Mouse (Mus musculus) midbrain, embryonic 11.5 days (tissue): Measurements from ENCODE around the gene Ercc6l. TPM values are rescaled to one million over a fixed set of nuclear protein-coding genes. Genes with fewer than 3 reads are reported as not detected.
A peak's percentile ranks its signal among the peaks of the same experiment; 100 is the strongest.

Experiments
- ATAC-seq: fragments of 200-750 bp; cut with Nextera tagmentation; 2 replicates; pipeline ENCODE4 v1.8.0; 2017; ENCODE audit warnings: moderate TSS enrichment, moderate library complexity; ENCODE audit not compliant: low FRiP score
- DNase-seq: peaks from one replicate; pipeline ENCODE4 v3.0.0; 2015; ENCODE audit warnings: low spot score; ENCODE audit errors: missing footprints
- H3K27ac ChIP-seq: fragments of 300-500 bp; sonication (generic); 2 replicates; pipeline ENCODE4 v1.5.1; 2014; ENCODE audit warnings: low read depth, low read length
- H3K27me3 ChIP-seq: fragments of 300-500 bp; sonication (generic); 2 replicates; pipeline ENCODE4 v1.6.1; 2014; ENCODE audit warnings: mild to moderate bottlenecking, low read length, moderate library complexity, mixed read lengths; ENCODE audit not compliant: control insufficient read depth, insufficient read depth
- H3K36me3 ChIP-seq: fragments of 300-500 bp; sonication (generic); 2 replicates; pipeline ENCODE4 v1.6.1; 2014; ENCODE audit warnings: mild to moderate bottlenecking, low read length, moderate library complexity, mixed read lengths; ENCODE audit not compliant: control insufficient read depth, insufficient read depth
- H3K4me1 ChIP-seq: fragments of 300-500 bp; sonication (generic); 2 replicates; pipeline ENCODE4 v1.6.1; 2014; ENCODE audit warnings: low read length; ENCODE audit not compliant: control insufficient read depth, insufficient read depth
- H3K4me2 ChIP-seq: fragments of 300-500 bp; sonication (generic); 2 replicates; pipeline ENCODE4 v1.6.1; 2014; ENCODE audit warnings: mild to moderate bottlenecking, moderate library complexity
- H3K4me3 ChIP-seq: fragments of 300-500 bp; sonication (generic); 2 replicates; pipeline ENCODE4 v1.5.1; 2014; ENCODE audit warnings: low read depth, low read length
- H3K9ac ChIP-seq: fragments of 300-500 bp; sonication (generic); 2 replicates; pipeline ENCODE4 v1.6.1; 2014; ENCODE audit warnings: low read length
- H3K9me3 ChIP-seq: fragments of 300-500 bp; sonication (generic); 2 replicates; pipeline ENCODE4 v1.6.1; 2016; ENCODE audit warnings: low read length; ENCODE audit not compliant: control insufficient read depth
- WGBS: fragments of 180-500 bp; shearing (Covaris S2); extraction: QIAGEN DNeasy Blood & Tissue Kit; methylation state at CpG from one replicate; pipeline ENCODE4 v1.1.7; 2014; 5-methylcytosine and 5-hydroxymethylcytosine counted together
- polyA plus RNA-seq: library from polyadenylated mRNA; unstranded; fragments of >200 nt; fragmentation: Nextera tagmentation; extraction: Ambion mirVana; gene quantifications from 2 replicates; pipeline ENCODE4 v1.2.1, GENCODE M21; 2014

The Ercc6l gene
- polyA plus RNA-seq, 1 experiment from 2014 or later = 19.9 TPM

DNA sequence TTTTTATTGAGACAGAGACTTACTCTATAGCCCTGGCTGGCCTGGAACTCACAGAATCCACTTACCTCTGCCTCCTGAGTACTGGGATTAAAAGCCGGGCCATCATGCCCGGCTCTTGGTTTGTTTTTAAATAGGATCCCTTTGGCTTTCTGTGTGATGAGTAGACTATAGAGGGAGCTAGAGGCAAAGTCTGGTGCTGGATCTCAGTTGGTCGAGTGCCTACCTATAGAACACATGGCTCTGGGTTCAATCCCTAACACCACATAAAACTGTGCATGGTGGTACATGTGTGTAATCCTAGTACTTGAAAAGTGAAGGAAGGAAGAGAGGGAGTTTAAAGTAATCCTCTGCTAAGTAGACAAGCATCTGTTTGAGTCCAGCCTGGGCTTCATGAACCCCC lies 13.2 kb upstream of the Ercc6l start:
- no peak for DNase-seq
- H3K27me3 ChIP-seq = no peaks in the 10 kb centered on the region

DNA sequence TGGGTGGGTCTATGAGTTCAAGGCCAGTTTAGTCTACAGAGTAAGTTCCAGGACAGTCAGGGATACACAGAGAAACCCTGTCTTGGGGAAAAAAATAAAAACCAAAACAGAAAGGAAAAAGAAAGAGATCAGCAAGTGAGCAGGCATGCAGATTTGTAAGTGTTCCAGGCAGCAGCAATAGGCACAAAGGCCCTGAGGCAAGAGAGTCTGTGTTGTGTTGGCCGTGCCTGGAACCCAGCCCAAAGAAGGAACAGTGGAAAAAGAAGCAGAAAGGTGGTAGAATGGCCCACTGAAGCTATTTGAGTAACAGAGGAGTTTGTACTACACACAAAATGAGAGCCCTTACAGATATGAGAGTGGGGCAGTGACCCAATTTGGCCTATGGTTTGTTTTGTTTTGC lies 12.8 kb upstream of the Ercc6l start:
- no peak for ATAC-seq
- H3K27me3 ChIP-seq = no peaks in the 10 kb centered on the region
- H3K27ac ChIP-seq = no peak overlapping the region
- H3K9ac ChIP-seq = no peak overlapping the region
- no peaks in the 10 kb centered on the region for H3K36me3 ChIP-seq
- WGBS = 52% methylated on average over 1 of the region's 1 CpGs
- H3K4me3 ChIP-seq = no peak overlapping the region
- H3K9me3 ChIP-seq = no peaks in the 10 kb centered on the region
- H3K4me2 ChIP-seq = no peak overlapping the region
- H3K4me1 ChIP-seq = peaks cover 4% of the 10 kb centered on the region
- DNase-seq = no peak

More for the DNA sequence above, 13.2 kb upstream of the Ercc6l start:
- no peak for ATAC-seq
- Histone ChIP-seq H3K27ac (no peak overlapping the region), H3K4me3 (no peak overlapping the region), H3K4me1 (peaks cover 4% of the 10 kb centered on the region), H3K4me2 (no peak overlapping the region), H3K36me3 (no peaks in the 10 kb centered on the region), H3K9me3 (no peaks in the 10 kb centered on the region), H3K9ac (no peak overlapping the region)
- 36% methylated on average over 3 of the region's 3 CpGs for WGBS

DNA sequence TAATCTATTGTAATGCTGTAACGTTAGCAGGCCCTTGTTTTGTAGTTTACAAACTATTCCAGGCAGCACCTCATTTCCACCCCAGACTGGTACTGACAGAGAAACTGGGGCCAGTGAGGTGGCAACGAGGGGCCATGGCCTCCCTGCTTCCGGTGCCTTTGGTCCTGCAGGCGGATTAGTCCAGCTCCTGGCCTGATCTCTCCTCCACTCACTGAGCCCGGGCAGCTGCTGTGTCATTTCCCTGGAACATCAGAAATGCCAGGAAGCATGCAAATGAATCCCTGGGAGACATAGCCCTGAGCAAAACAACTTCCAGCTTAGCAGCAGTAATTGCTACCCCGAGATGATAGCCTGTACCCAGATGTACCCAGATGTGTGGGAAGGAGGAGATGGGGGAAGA lies 10.1 kb upstream of the Ercc6l start:
- Histone ChIP-seq H3K9me3 (no peaks in the 10 kb centered on the region), H3K27ac (no peak overlapping the region; the same call in 1 of the 2 replicates), H3K4me1 (peaks cover 4% of the 10 kb centered on the region), H3K9ac (peak overlapping the region; percentile 24), H3K4me3 (no peak overlapping the region), H3K27me3 (no peaks in the 10 kb centered on the region), H3K36me3 (no peaks in the 10 kb centered on the region), H3K4me2 (no peak overlapping the region)
- ATAC-seq (peak; percentile 57), DNase-seq (no peak)
- 22% methylated on average over 6 of the region's 6 CpGs for WGBS

DNA sequence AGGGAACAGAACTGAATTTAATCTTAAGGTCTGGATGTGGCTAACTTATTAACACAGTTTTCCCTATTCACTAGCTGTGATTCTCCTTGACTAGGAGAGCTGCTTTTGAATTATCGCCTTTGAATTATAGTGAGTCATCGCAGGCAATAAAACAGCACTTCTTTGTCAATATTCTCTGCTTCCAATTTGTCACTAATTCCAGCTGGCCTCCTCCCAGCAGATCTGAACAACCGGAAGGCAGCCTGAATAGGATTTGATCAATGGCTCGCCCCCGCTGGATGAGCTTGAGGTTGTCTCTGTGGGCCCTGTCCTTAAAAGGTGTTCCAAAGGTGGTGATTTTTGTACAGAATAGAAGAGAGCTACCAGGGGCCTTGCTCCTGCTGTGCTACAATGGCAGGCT lies 9.6 kb upstream of the Ercc6l start:
- Histone ChIP-seq H3K9ac (peak overlapping the region; percentile 24; the same call in 1 of the 2 replicates), H3K27ac (no peak overlapping the region), H3K9me3 (no peaks in the 10 kb centered on the region), H3K4me1 (peaks cover 4% of the 10 kb centered on the region), H3K4me3 (no peak overlapping the region), H3K27me3 (no peaks in the 10 kb centered on the region), H3K4me2 (no peak overlapping the region), H3K36me3 (no peaks in the 10 kb centered on the region)
- ATAC-seq (no peak), DNase-seq (no peak)
- WGBS = 29% methylated on average over 5 of the region's 5 CpGs

DNA sequence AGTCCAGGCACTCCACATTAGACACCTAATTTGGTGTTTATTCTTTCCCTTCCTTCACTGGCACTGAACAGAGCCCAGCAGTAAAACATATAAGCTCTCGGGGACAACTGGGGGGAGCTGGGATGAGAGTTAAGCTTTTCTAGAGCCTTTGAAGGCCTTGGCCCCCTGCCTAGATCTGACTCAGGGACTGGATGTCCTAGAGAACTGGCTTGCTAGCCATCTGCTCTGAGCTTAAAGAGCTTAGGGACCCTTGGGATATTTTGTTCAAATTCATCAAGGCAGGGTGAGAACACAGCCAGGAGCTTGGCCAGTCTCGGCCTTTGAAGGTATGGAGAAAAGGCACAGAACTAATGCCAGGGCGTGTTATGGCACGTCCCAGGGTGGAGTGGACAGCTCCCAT lies 6.6 kb upstream of the Ercc6l start:
- Histone ChIP-seq H3K27ac (no peak overlapping the region), H3K27me3 (no peaks in the 10 kb centered on the region), H3K9ac (no peak overlapping the region), H3K4me1 (peaks cover 4% of the 10 kb centered on the region), H3K9me3 (no peaks in the 10 kb centered on the region), H3K4me3 (no peak overlapping the region), H3K36me3 (no peaks in the 10 kb centered on the region), H3K4me2 (no peak overlapping the region)
- ATAC-seq (no peak), DNase-seq (no peak)
- WGBS = 73% methylated on average over 4 of the region's 4 CpGs

DNA sequence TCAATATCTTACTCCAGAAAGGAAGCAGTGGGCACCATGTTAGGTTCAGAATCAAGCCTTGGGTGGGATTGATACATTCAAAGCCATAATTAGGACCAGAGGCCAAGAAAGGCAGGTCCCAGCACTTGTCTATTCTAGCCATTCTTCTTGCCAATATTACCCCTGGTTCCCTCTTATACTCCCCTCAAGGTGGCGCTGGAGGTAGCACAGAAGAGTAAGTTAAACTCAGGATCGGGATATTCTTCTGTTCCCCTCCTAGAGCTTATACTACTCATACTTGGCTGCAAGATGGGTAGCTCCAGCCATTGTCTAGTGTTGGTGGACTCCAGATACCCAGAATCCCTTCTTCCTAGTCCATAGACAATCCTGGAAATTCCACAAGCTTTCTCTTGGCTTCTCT lies 6.2 kb upstream of the Ercc6l start:
- H3K4me1 ChIP-seq = peaks cover 4% of the 10 kb centered on the region
- no peak overlapping the region for H3K9ac ChIP-seq
- no peak for DNase-seq
- ATAC-seq = no peak
- no peak overlapping the region for H3K27ac ChIP-seq
- 39% methylated on average over 2 of the region's 2 CpGs for WGBS
- no peaks in the 10 kb centered on the region for H3K27me3 ChIP-seq
- no peaks in the 10 kb centered on the region for H3K9me3 ChIP-seq
- no peaks in the 10 kb centered on the region for H3K36me3 ChIP-seq
- no peak overlapping the region for H3K4me2 ChIP-seq
- H3K4me3 ChIP-seq = no peak overlapping the region

DNA sequence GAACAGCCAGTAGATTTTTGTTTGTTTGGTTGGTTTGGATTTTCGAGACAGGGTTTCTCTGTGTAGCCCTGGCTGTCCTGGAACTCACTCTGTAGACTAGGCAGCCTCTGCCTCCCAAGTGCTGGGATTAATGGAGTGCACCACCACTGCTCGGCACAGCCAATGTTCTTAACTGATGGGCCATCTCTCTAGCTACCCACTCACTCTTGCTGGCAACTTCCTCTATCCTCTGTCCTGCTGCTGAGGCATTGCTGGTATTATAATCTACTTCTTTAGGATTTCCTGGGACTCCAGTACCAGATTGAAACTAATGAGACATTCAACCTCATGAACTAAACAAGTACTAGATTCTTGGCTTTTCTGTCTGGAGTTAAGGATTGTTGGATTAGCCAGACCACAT lies 3.6 kb upstream of the Ercc6l start:
- Histone ChIP-seq H3K9me3 (no peaks in the 10 kb centered on the region), H3K27me3 (no peaks in the 10 kb centered on the region), H3K4me2 (no peak overlapping the region), H3K4me3 (no peak overlapping the region), H3K9ac (no peak overlapping the region), H3K36me3 (no peaks in the 10 kb centered on the region), H3K27ac (no peak overlapping the region), H3K4me1 (no peaks in the 10 kb centered on the region)
- 87% methylated on average over 2 of the region's 2 CpGs for WGBS
- DNase-seq (no peak), ATAC-seq (no peak)

DNA sequence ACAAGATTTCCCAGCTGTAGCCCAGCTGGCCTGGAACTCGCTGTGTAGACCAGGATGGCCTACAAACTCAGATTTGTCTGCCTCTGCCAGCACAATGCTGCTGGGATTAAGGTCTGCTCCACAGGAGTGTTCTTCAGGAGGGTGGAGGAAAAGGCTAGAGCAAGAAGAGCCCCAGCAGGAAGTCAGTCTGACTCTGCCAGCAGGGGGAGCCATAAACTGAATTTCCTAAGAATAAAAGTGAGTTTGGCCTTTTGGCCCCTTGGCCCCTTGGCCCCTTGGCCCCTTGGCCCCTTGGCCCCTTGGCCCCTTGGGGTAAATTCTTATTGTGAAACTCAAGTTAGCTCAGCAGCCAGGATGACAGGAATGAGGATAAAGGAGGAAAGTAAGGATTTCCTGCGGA lies 2.9 kb upstream of the Ercc6l start:
- WGBS = 59% methylated on average over 2 of the region's 2 CpGs
- ATAC-seq (no peak), DNase-seq (no peak)
- Histone ChIP-seq H3K27me3 (no peaks in the 10 kb centered on the region), H3K4me1 (no peaks in the 10 kb centered on the region), H3K9ac (no peak overlapping the region), H3K4me2 (no peak overlapping the region), H3K36me3 (no peaks in the 10 kb centered on the region), H3K4me3 (no peak overlapping the region), H3K9me3 (no peaks in the 10 kb centered on the region), H3K27ac (no peak overlapping the region)

- Histone ChIP-seq H3K4me1 (no peaks in the 10 kb centered on the region), H3K4me3 (peak overlapping the region; percentile 41), H3K27me3 (no peaks in the 10 kb centered on the region), H3K4me2 (peak overlapping the region; percentile 38), H3K9ac (peak overlapping the region; percentile 48), H3K36me3 (no peaks in the 10 kb centered on the region), H3K27ac (peak overlapping the region; percentile 48; the same call in 1 of the 2 replicates), H3K9me3 (no peaks in the 10 kb centered on the region)
- DNase-seq = no peak
- ATAC-seq = no peak; the same call in 1 of the 2 replicates
- WGBS = 54% methylated on average over 5 of the region's 5 CpGs
These were observed 516 bp upstream of the Ercc6l start for GRCm38 (mm10) chrX:102157423-102157791.

GRCm38 (mm10) chrX:102141157-102141556 lies 15.7 kb downstream of the Ercc6l start:
- 100% methylated on average over 1 of the region's 1 CpGs for WGBS
- no peak overlapping the region for H3K9ac ChIP-seq
- DNase-seq (no peak), ATAC-seq (no peak)
- H3K27ac ChIP-seq = no peak overlapping the region
- no peak overlapping the region for H3K4me3 ChIP-seq
- H3K4me2 ChIP-seq = no peak overlapping the region
- H3K36me3 ChIP-seq = peaks cover 5% of the 10 kb centered on the region; the same call in 1 of the 2 replicates
- H3K27me3 ChIP-seq = no peaks in the 10 kb centered on the region
- H3K9me3 ChIP-seq = no peaks in the 10 kb centered on the region
- no peaks in the 10 kb centered on the region for H3K4me1 ChIP-seq
